Mouse (Mus musculus) kidney, adult 2 months (tissue): Measurements from ENCODE around the gene Gm30191. TPM values are rescaled to one million over a fixed set of nuclear protein-coding genes. Genes with fewer than 3 reads are reported as not detected.

Experiments used
- DNase-seq: peaks from one replicate; pipeline ENCODE4 v3.0.0; 2021
- H3K27ac ChIP-seq: fragments of 200-500 bp; 2 replicates; pipeline ENCODE4 v1.5.1; 2012; ENCODE audit warnings: low read depth, low read length, control low read depth, inconsistent platforms; ENCODE audit not compliant: insufficient read depth
- H3K27me3 ChIP-seq: fragments of 200-500 bp; replicated peaks from 2 replicates; pipeline ENCODE4 v1.6.1; 2012; ENCODE audit warnings: mild to moderate bottlenecking, moderate library complexity, low read length, inconsistent platforms; ENCODE audit not compliant: control insufficient read depth, insufficient read depth
- H3K36me3 ChIP-seq: fragments of 200-500 bp; 2 replicates; pipeline ENCODE4 v1.6.1; 2012; ENCODE audit warnings: mild to moderate bottlenecking, moderate library complexity, low read length, inconsistent platforms; ENCODE audit not compliant: control insufficient read depth, insufficient read depth
- H3K4me1 ChIP-seq: fragments of 200-500 bp; 2 replicates; pipeline ENCODE4 v1.6.1; 2011; ENCODE audit warnings: low read length; ENCODE audit not compliant: control insufficient read depth, insufficient read depth
- H3K4me3 ChIP-seq: fragments of 200-500 bp; 2 replicates; pipeline ENCODE4 v1.5.1; 2011; ENCODE audit warnings: mild to moderate bottlenecking, low read depth, low read length, control low read depth; ENCODE audit not compliant: insufficient read depth
- CTCF ChIP-seq: fragments of 200-500 bp; conservative IDR thresholded peaks from 2 replicates; pipeline ENCODE4 v1.5.1; 2011; ENCODE audit warnings: low read depth, mild to moderate bottlenecking, control low read depth, low read length, moderate library complexity, mixed read lengths; ENCODE audit not compliant: insufficient read depth, insufficient read length
- POLR2A ChIP-seq: fragments of 200-500 bp; IDR thresholded peaks from one replicate; pipeline ENCODE4 v1.6.1; 2011; ENCODE audit warnings: low read depth, low read length, control low read depth
- WGBS: fragments of 180-500 bp; shearing (Covaris S2); methylation state at CpG from one replicate; pipeline ENCODE4 v1.1.7; 2018; 5-methylcytosine and 5-hydroxymethylcytosine counted together
- polyA plus RNA-seq: library from polyadenylated mRNA; depleted of rRNA; stranded (reverse); fragments of >200 nt; gene quantifications from 2 replicates; pipeline ENCODE4 v1.2.3, GENCODE M21; 2012; rRNA removed

Gene Gm30191
- polyA plus RNA-seq = 0.27 TPM in 1 of 2 replicates, not detected in the other

GRCm38 (mm10) chr4:134246719-134247258 lies at the start of gene Gm30191:
Gene Gm30191 (plus strand): TSS chr4:134246935.
- H3K36me3 ChIP-seq = no peaks in the 10 kb centered on the region
- peaks cover 4% of the 10 kb centered on the region; the same call in 1 of the 2 replicates for H3K27me3 ChIP-seq
- no peak within 1 kb of the TSS for H3K4me3 ChIP-seq
- 61% methylated on average over 7 of the region's 7 CpGs for WGBS
- DNase-seq = peak; percentile 64
- peaks cover 9% of the 10 kb centered on the region; the same call in 1 of the 2 replicates for H3K4me1 ChIP-seq
- no peak within 1 kb of the TSS for H3K27ac ChIP-seq
- TF ChIP-seq POLR2A (no peak), CTCF (no peak)

- H3K27me3 ChIP-seq = no peaks in the 10 kb centered on the region
- 94% methylated on average over 2 of the region's 2 CpGs for WGBS
- no peak overlapping the region for H3K4me3 ChIP-seq
- TF ChIP-seq POLR2A (no peak), CTCF (no peak)
- no peak for DNase-seq
- no peak overlapping the region for H3K27ac ChIP-seq
- H3K4me1 ChIP-seq = no peaks in the 10 kb centered on the region
- no peaks in the 10 kb centered on the region for H3K36me3 ChIP-seq
Measured at GRCm38 (mm10) chr4:134199371-134199770, 47.4 kb upstream of the Gm30191 start.

GRCm38 (mm10) chr4:134202904-134203303 lies 43.8 kb upstream of the Gm30191 start, which contains the start of gene Gm7534:
Gene Gm7534 (minus strand): TSS chr4:134203004.
- TF ChIP-seq POLR2A (no peak), CTCF (no peak)
- whole genome bisulfite sequencing = 96% methylated on average over 4 of the region's 4 CpGs
- Histone ChIP-seq H3K4me3 (no peak within 1 kb of the TSS), H3K27me3 (no peaks in the 10 kb centered on the region), H3K4me1 (no peaks in the 10 kb centered on the region), H3K36me3 (no peaks in the 10 kb centered on the region), H3K27ac (no peak within 1 kb of the TSS)
- DNase-seq = no peak

GRCm38 (mm10) chr4:134203340-134203896 lies 43.3 kb upstream of the Gm30191 start:
- no peaks in the 10 kb centered on the region for H3K36me3 ChIP-seq
- no peak overlapping the region for H3K27ac ChIP-seq
- H3K27me3 ChIP-seq = no peaks in the 10 kb centered on the region
- WGBS = 77% methylated on average over 17 of the region's 17 CpGs
- no peaks in the 10 kb centered on the region for H3K4me1 ChIP-seq
- no peak overlapping the region for H3K4me3 ChIP-seq
- DNase-seq = no peak
- no peak for TF ChIP-seq POLR2A
- no peak for TF ChIP-seq CTCF

GRCm38 (mm10) chr4:134206488-134207053 lies 40.2 kb upstream of the Gm30191 start:
- no peak for DNase-seq
- Histone ChIP-seq H3K4me3 (no peak overlapping the region), H3K27ac (no peak overlapping the region), H3K27me3 (no peaks in the 10 kb centered on the region), H3K4me1 (no peaks in the 10 kb centered on the region), H3K36me3 (no peaks in the 10 kb centered on the region)
- WGBS = 26% methylated on average over 6 of the region's 6 CpGs
- TF ChIP-seq CTCF = no peak
- no peak for TF ChIP-seq POLR2A

- Histone ChIP-seq H3K4me1 (peaks cover 4% of the 10 kb centered on the region; the same call in 1 of the 2 replicates), H3K4me3 (no peak overlapping the region), H3K27ac (peak overlapping the region; percentile 66), H3K36me3 (no peaks in the 10 kb centered on the region), H3K27me3 (no peaks in the 10 kb centered on the region)
- peak; percentile 55 for DNase-seq
- 35% methylated on average over 11 of the region's 11 CpGs for WGBS
- TF ChIP-seq POLR2A (no peak), CTCF (no peak)
Measured at GRCm38 (mm10) chr4:134222793-134223600, 23.7 kb upstream of the Gm30191 start.

GRCm38 (mm10) chr4:134227194-134227593 lies 19.5 kb upstream of the Gm30191 start, which contains the start of gene Catsper4:
Gene Catsper4 (minus strand): TSS chr4:134227383.
- DNase-seq = no peak
- no peaks in the 10 kb centered on the region for H3K27me3 ChIP-seq

More at GRCm38 (mm10) chr4:134227194-134227593, 19.5 kb upstream of the Gm30191 start, which contains the start of gene Catsper4:
- no peak within 1 kb of the TSS for H3K27ac ChIP-seq
- peaks cover 4% of the 10 kb centered on the region; the same call in 1 of the 2 replicates for H3K4me1 ChIP-seq
- 74% methylated on average over 8 of the region's 8 CpGs for WGBS
- TF ChIP-seq CTCF (no peak; the same call in 1 of the 2 replicates), POLR2A (no peak)
- no peak within 1 kb of the TSS for H3K4me3 ChIP-seq
- H3K36me3 ChIP-seq = no peaks in the 10 kb centered on the region
